Mouse (Mus musculus) kidney, adult 2 months (tissue): ENCODE results near the gene Spsb4.

Experiments used
- CTCF ChIP-seq: fragments of 200-500 bp; conservative IDR thresholded peaks from 2 replicates; pipeline ENCODE4 v1.5.1; 2011; ENCODE audit warnings: low read depth, mild to moderate bottlenecking, control low read depth, low read length, moderate library complexity, mixed read lengths; ENCODE audit not compliant: insufficient read depth, insufficient read length
- POLR2A ChIP-seq: fragments of 200-500 bp; IDR thresholded peaks from one replicate; pipeline ENCODE4 v1.6.1; 2011; ENCODE audit warnings: low read depth, low read length, control low read depth

GRCm38 (mm10) chr9:97015751-97016150, 2.9 kb downstream of the Spsb4 start:
- no peak for TF ChIP-seq CTCF
- no peak for TF ChIP-seq POLR2A
